In the genomic region with DNA sequence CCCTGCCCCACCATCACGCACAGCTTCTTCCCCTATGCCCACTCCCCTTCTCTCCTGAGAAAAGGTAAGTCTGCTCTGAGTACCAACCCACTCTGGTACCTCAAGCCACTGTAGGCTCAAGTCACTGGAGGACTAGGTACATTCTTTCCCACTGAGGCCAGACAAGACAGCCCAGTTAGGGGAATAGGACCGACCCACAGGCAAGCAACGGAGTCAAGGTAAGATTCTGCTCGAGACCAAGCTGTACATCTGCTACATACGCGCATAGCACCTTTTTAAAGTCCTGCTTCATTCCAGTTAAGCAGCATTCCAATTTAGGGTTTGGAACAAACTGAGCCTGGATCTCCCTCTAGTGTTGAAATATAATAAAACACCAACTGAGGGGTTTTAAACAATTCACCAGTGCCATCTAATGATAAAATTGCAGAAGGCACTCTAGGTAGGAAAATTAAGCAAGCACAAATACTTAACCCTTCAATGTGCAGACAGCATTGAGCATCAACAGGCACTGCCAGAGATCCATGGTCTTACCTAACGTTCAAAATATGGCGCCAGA, we compare ENCODE assay signal across 9 mouse cellular contexts. TPM values are rescaled to one million over a fixed set of nuclear protein-coding genes. Genes with fewer than 3 reads are reported as not detected.
DNase-seq lines count a peak whose midpoint lies in the region; ATAC-seq and TF ChIP-seq lines count a peak whose summit lies in the region.
"Had no signal": no experiment of that assay in that cellular context is flagged by ENCODE, and none has a peak within 500 bp of the region (broad histone marks: within the 10 kb centered on the region; RNA-seq: fewer than 3 reads in every experiment).

No protein-coding gene starts in this region.

- peak; percentile 94 for TF ChIP-seq CTCF in lung, postnatal 0 days (IDR thresholded peaks at IDR 0.05)

- 29% methylated on average over 8 of the region's 8 CpGs for WGBS in forebrain, embryonic 11.5 days
- WGBS in forebrain, embryonic 10.5 days: 32% methylated on average over 8 of the region's 8 CpGs
- 25% methylated on average over 8 of the region's 8 CpGs for WGBS in hindbrain, embryonic 16.5 days
- WGBS in lung, postnatal 0 days: 16% methylated on average over 8 of the region's 8 CpGs
- WGBS in stomach, embryonic 14.5 days: 20% methylated on average over 8 of the region's 8 CpGs

- H3K4me3 ChIP-seq in forebrain, embryonic 11.5 days (ENCODE audit: low read depth, low read length): no peak overlapping the region
- no peak overlapping the region for H3K4me3 ChIP-seq in forebrain, embryonic 10.5 days
- H3K4me3 ChIP-seq in hindbrain, embryonic 16.5 days (ENCODE audit: low read length): no peak overlapping the region
- no peak overlapping the region for H3K4me3 ChIP-seq in lung, postnatal 0 days (ENCODE audit: low read depth, low read length)
- no peak overlapping the region for H3K4me3 ChIP-seq in stomach, embryonic 14.5 days (ENCODE audit: low read depth, low read length)

- no peak overlapping the region for H3K9ac ChIP-seq in forebrain, embryonic 11.5 days (ENCODE audit: low read length)
- H3K9ac ChIP-seq in hindbrain, embryonic 16.5 days (ENCODE audit: low read depth, low read length): no peak overlapping the region
- no peak overlapping the region for H3K9ac ChIP-seq in lung, postnatal 0 days (replicated peaks; ENCODE audit: low read depth)
- no peak overlapping the region for H3K9ac ChIP-seq in stomach, embryonic 14.5 days (replicated peaks; ENCODE audit: low read depth, low read length)

- H3K27ac ChIP-seq in forebrain, embryonic 11.5 days (ENCODE audit: low read depth, low read length): no peak overlapping the region
- H3K27ac ChIP-seq in forebrain, embryonic 10.5 days: no peak overlapping the region
- H3K27ac ChIP-seq in hindbrain, embryonic 16.5 days (ENCODE audit: low read depth, low read length): no peak overlapping the region
- no peak overlapping the region for H3K27ac ChIP-seq in lung, postnatal 0 days (ENCODE audit: low read length)
- no peak overlapping the region for H3K27ac ChIP-seq in stomach, embryonic 14.5 days (ENCODE audit: low read length)
- H3K27ac ChIP-seq: macrophage had no signal

- no peak for TF ChIP-seq EP300 in lung, postnatal 0 days (IDR thresholded peaks at IDR 0.05)

- H3K9me3 ChIP-seq in forebrain, embryonic 11.5 days (ENCODE audit: control insufficient read depth, low read length): no peaks in the 10 kb centered on the region
- no peaks in the 10 kb centered on the region for H3K9me3 ChIP-seq in forebrain, embryonic 10.5 days
- no peaks in the 10 kb centered on the region for H3K9me3 ChIP-seq in hindbrain, embryonic 16.5 days (ENCODE audit: control insufficient read depth, low read length)
- H3K9me3 ChIP-seq in lung, postnatal 0 days (ENCODE audit: low read length): no peaks in the 10 kb centered on the region
- H3K9me3 ChIP-seq in stomach, embryonic 14.5 days (ENCODE audit: control insufficient read depth, low read depth, low read length): no peaks in the 10 kb centered on the region

- no peaks in the 10 kb centered on the region for H3K4me1 ChIP-seq in forebrain, embryonic 11.5 days (replicated peaks; ENCODE audit: control insufficient read depth, insufficient read depth, low read length)
- H3K4me1 ChIP-seq in forebrain, embryonic 10.5 days: no peaks in the 10 kb centered on the region
- H3K4me1 ChIP-seq in hindbrain, embryonic 16.5 days (ENCODE audit: control insufficient read depth, insufficient read depth, low read depth, low read length): no peaks in the 10 kb centered on the region
- H3K4me1 ChIP-seq in lung, postnatal 0 days (ENCODE audit: insufficient read depth, low read depth, low read length): no peaks in the 10 kb centered on the region
- no peaks in the 10 kb centered on the region for H3K4me1 ChIP-seq in stomach, embryonic 14.5 days (ENCODE audit: control insufficient read depth, insufficient read depth, low read length)

- peak; percentile 81 for ATAC-seq in forebrain, embryonic 11.5 days (replicated peaks; ENCODE audit: low FRiP score)
- ATAC-seq in hindbrain, embryonic 16.5 days: peak; percentile 93
- ATAC-seq in lung, postnatal 0 days: peak; percentile 62
- peak; percentile 49; the same call in 1 of the 2 replicates for ATAC-seq in stomach, embryonic 14.5 days (ENCODE audit: insufficient number of reproducible peaks, insufficient read depth, low FRiP score, low read depth)

- H3K27me3 ChIP-seq in forebrain, embryonic 11.5 days (ENCODE audit: control insufficient read depth, insufficient read depth, low read length): no peaks in the 10 kb centered on the region
- H3K27me3 ChIP-seq in forebrain, embryonic 10.5 days (ENCODE audit: poor library complexity, severe bottlenecking): no peaks in the 10 kb centered on the region
- H3K27me3 ChIP-seq in hindbrain, embryonic 16.5 days (replicated peaks; ENCODE audit: control insufficient read depth, insufficient read depth, low read length): no peaks in the 10 kb centered on the region
- no peaks in the 10 kb centered on the region for H3K27me3 ChIP-seq in lung, postnatal 0 days (replicated peaks; ENCODE audit: insufficient read depth, low read length)
- no peaks in the 10 kb centered on the region for H3K27me3 ChIP-seq in stomach, embryonic 14.5 days (ENCODE audit: control insufficient read depth, insufficient read depth, low read length)

- H3K36me3 ChIP-seq in forebrain, embryonic 11.5 days (ENCODE audit: control insufficient read depth, insufficient read depth, low read length): no peaks in the 10 kb centered on the region
- no peaks in the 10 kb centered on the region for H3K36me3 ChIP-seq in forebrain, embryonic 10.5 days (replicated peaks)
- H3K36me3 ChIP-seq in hindbrain, embryonic 16.5 days (ENCODE audit: control insufficient read depth, insufficient read depth, low read length): no peaks in the 10 kb centered on the region
- H3K36me3 ChIP-seq in lung, postnatal 0 days (ENCODE audit: insufficient read depth, low read length): no peaks in the 10 kb centered on the region
- H3K36me3 ChIP-seq in stomach, embryonic 14.5 days (ENCODE audit: control insufficient read depth, insufficient read depth, low read length): no peaks in the 10 kb centered on the region

- H3K4me2 ChIP-seq in forebrain, embryonic 11.5 days (ENCODE audit: low read depth, low read length, severe bottlenecking): no peak overlapping the region
- peak overlapping the region; percentile 15; the same call in 1 of the 2 replicates for H3K4me2 ChIP-seq in hindbrain, embryonic 16.5 days (ENCODE audit: low read length)
- no peak overlapping the region for H3K4me2 ChIP-seq in lung, postnatal 0 days (replicated peaks; ENCODE audit: low read depth, low read length)
- H3K4me2 ChIP-seq in stomach, embryonic 14.5 days (replicated peaks; ENCODE audit: low read depth, low read length): no peak overlapping the region

- peak; percentile 48 for DNase-seq in forebrain, embryonic 11.5 days (ENCODE audit: low spot score)
- DNase-seq in forebrain, embryonic 10.5 days (ENCODE audit: extremely low spot score, low spot score): no peak
- peak; percentile 11 for DNase-seq in CD4-positive helper T cell, adult 2 months (ENCODE audit: low read depth, low spot score)
- peak; percentile 51 for DNase-seq in embryo, embryonic 10 days (ENCODE audit: low spot score)
- peak; percentile 86 for DNase-seq in lung, postnatal 0 days (ENCODE audit: low spot score)
- no peak for DNase-seq in thymus, postnatal 4 days

RNA-seq across cellular contexts. Expression of a gene that starts 7.7 kb away (rescaled TPM):
- polyA plus RNA-seq in forebrain, embryonic 11.5 days (2014; fragmentation: Nextera tagmentation; extraction: Ambion mirVana): not detected in 2 replicates
- not detected in 2 replicates for polyA plus RNA-seq in forebrain, embryonic 10.5 days (2016; fragmentation: Nextera tagmentation; extraction: Ambion mirVana)
- 0.33 and 0.75 TPM in 2 replicates for polyA plus RNA-seq in hindbrain, embryonic 16.5 days (2015; fragmentation: Nextera tagmentation; extraction: Ambion mirVana)
- polyA plus RNA-seq in lung, postnatal 0 days (2015; fragmentation: Nextera tagmentation; extraction: Ambion mirVana): not detected in 2 replicates
- polyA plus RNA-seq in stomach, embryonic 14.5 days (2014; fragmentation: Nextera tagmentation; extraction: Ambion mirVana): not detected in 2 replicates
- polyA plus RNA-seq: macrophage had no signal

RNA-seq across cellular contexts. Expression of a gene that starts 34.2 kb away (rescaled TPM):
- 4.6 and 5.6 TPM in 2 replicates for polyA plus RNA-seq in forebrain, embryonic 11.5 days (2014; fragmentation: Nextera tagmentation; extraction: Ambion mirVana)
- polyA plus RNA-seq in forebrain, embryonic 10.5 days (2016; fragmentation: Nextera tagmentation; extraction: Ambion mirVana): 3.4 and 3.9 TPM in 2 replicates
- polyA plus RNA-seq in hindbrain, embryonic 16.5 days (2015; fragmentation: Nextera tagmentation; extraction: Ambion mirVana): 4.5 and 7.1 TPM in 2 replicates
- 21.9 and 26.7 TPM in 2 replicates for polyA plus RNA-seq in lung, postnatal 0 days (2015; fragmentation: Nextera tagmentation; extraction: Ambion mirVana)
- 53.8 and 56.5 TPM in 2 replicates for polyA plus RNA-seq in stomach, embryonic 14.5 days (2014; fragmentation: Nextera tagmentation; extraction: Ambion mirVana)
- polyA plus RNA-seq: macrophage had no signal

Comparison
In these comparisons a context has a peak if more than half of its experiments do, and no peak if none do; other contexts are left out.
1. DNase-seq: peak in forebrain, embryonic 11.5 days (single experiment), CD4-positive helper T cell, adult 2 months (single experiment), embryo, embryonic 10 days (single experiment) and lung, postnatal 0 days (single experiment); none in forebrain, embryonic 10.5 days (single experiment) and thymus, postnatal 4 days (single experiment).
2. Peak in every context shown above with its lines, with median percentiles within 50 percentile points of each other: ATAC-seq.